Mouse (Mus musculus) lung, postnatal 4 days (tissue): ENCODE measurements around the gene Bcar3.

Source experiments
- DNase-seq, 2 experiments: peaks; one replicate each; pipeline ENCODE4 v3.0.0; 2021

Gene Bcar3

GRCm38 (mm10) chr3:122292300-122293222, 1.4 kb upstream of the Bcar3 start:
- DNase-seq: peak; percentile 93 to 97

DNA sequence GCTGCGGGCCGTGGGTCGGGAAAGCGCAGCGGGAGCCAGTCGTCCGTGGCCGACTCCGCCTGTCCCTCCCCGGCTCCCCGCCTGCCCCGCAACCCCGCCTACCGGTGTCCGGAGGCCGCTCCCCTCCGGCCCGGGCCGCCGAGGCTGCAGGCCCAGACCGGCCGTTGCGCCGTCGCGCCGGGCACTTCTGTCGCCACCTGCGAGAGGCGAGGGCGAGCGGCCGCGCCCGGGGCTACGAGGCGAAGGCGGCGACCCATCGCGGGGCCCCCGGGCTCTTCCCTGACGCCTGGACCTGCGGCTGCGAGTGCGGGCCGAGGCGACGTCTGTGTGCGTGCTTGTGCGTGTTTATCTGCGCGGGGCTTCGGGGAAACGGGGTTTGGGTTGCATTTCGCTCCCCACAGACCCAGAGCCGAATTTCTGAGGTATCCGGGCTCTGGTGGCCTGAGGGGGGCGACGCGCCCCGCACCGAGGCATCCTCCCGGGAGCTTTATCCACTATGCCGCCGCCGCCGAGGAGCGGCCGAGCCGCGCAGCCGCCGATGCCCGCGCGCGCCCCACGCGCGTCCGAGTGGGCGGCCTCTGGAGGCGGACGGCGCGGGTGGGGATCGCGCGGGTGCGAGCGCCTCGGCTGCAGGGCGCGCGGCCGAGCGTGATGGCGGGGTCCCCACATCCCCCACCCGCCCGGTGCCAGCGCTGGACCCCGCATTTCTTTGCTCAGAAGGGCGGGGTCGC, 548 bp upstream of the Bcar3 start:
- DNase-seq: peak in 1 of 2 experiments; percentile 92

GRCm38 (mm10) chr3:122295511-122295910, 1.6 kb downstream of the Bcar3 start:
- DNase-seq: peak; percentile 52 to 71

GRCm38 (mm10) chr3:122296979-122297378, 3.0 kb downstream of the Bcar3 start:
- no peak for DNase-seq

DNA sequence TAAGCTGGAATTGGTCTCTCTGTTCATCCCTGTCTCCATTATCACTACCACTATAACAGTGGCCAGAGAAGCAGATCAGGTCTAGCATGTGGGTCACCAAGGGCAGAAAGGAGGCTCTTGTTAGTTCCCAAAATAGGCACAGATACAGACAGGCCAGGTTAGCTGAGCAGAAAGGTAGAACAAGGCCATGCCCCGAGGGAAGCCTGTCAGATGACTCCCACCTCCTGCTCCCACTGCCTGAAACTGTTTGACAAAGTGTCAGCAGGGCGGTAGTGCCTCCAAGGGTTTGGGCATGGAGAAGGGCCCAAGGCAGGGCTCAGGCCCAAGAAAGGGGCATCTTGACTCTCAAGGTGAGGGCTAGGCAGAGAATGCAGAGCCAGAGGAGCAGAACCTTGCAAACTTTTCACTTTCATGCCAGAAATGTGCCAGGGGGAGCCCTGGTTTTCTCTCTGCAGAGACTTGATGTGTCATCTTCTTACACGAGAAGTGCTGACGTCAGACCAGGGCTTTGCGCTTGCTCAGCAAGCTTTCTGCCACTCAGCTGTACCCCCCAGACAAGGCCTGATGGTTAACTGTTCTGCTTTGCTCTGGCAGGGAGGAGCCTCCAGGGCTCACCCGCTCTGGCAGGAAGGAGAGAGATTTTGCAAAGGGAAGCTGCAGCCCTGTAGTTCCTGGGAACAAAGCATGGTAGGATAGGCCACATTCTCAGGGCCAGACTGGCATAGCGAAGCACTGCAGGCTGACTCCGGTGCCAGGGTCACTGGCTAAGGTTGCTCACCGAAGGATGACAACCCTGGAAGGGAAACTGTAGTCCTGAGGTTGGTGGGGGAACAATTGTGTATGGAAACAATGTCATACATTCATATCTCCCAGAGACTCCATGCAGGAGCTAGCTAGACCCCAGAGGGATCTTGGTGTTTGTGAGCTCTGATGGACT, 7.3 kb downstream of the Bcar3 start:
- peak; percentile 13 to 35 for DNase-seq

DNA sequence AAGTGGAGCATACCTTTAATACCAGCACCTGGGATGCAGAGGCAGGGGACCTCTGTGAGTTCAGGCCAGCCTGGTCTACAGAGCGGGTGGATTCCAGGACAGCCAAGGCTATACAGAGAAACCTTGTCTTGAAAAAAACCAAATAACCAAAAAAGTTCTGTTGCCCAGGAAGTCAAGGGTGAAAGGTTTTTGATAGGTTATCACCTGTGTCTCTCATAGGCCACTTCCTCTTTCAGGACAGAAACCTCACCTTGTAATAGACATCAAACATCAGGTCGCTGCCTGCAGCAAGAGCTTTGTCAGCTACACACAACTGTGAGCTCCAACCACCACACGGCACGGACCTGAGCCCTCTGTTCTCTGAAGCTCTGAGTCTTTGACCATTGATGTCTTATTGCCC, 10.6 kb downstream of the Bcar3 start:
- DNase-seq: no peak

DNA sequence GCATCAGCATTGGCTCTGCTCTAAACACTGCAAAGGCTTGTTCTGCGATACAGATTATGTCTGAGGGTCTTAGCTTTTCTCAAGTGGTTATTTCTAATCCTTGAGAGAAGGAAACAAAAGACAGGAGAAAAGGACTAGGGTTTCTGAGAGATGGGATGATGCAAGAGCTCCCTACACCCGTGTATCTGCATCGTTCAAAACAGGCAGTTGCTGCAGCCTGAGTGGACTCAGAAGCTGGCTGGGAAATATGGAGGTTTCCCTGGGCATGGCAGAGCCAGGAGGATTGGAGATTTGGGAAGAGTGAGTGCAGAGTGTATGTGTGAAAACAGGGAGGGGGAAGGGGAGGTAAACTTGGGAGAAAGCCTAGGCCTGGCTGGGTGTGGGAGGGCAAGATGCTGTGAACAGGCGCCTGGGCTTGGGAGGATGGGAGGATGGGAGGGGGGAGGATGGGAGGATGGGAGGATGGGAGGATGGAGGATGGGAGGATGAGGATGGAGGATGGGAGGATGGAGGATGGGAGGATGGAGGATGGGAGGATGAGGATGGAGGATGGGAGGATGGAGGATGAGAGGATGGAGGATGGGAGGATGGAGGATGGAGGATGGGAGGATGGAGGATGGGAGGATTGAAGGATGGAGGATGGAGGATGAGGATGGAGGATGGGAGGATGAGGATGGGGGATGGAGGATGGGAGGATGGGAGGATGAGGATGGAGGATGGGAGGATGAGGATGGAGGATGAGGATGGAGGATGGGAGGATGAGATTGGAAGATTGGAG, 14.1 kb downstream of the Bcar3 start:
- no peak for DNase-seq

- no peak for DNase-seq
These were observed 15.0 kb downstream of the Bcar3 start for GRCm38 (mm10) chr3:122308981-122309380.

- DNase-seq: peak; percentile 70 to 87
These were observed 18.1 kb downstream of the Bcar3 start for GRCm38 (mm10) chr3:122312078-122312477.

- no peak for DNase-seq
These were observed 19.1 kb downstream of the Bcar3 start for GRCm38 (mm10) chr3:122312936-122313629.

GRCm38 (mm10) chr3:122313936-122314335, 20.0 kb downstream of the Bcar3 start:
- DNase-seq: no peak

DNA sequence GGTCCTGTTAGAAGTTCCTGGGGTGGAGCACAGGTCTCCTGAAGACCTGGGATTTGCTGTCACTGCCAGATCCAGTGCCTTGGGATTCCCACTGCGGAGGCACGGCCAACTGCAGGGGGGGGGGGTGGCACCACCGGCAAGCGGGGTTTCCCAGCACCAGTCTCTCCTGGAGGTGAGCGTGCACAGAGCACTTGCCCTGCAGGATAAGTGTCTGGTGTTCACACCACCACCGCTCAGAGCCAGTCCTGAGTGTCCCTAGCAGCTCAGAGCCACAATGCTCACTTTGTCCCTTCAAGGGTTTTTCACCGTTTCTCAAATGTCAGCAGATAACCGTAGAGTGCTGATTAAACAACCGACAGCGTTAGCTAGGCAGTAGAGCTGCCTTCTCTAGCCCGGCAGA, 22.7 kb downstream of the Bcar3 start:
- DNase-seq: peak in 1 of 2 experiments; percentile 44

GRCm38 (mm10) chr3:122317339-122317738, 23.4 kb downstream of the Bcar3 start:
- no peak for DNase-seq

- DNase-seq: no peak
These were observed 28.3 kb downstream of the Bcar3 start for GRCm38 (mm10) chr3:122322226-122322625.

GRCm38 (mm10) chr3:122323841-122324240, 29.9 kb downstream of the Bcar3 start:
- no peak for DNase-seq

DNA sequence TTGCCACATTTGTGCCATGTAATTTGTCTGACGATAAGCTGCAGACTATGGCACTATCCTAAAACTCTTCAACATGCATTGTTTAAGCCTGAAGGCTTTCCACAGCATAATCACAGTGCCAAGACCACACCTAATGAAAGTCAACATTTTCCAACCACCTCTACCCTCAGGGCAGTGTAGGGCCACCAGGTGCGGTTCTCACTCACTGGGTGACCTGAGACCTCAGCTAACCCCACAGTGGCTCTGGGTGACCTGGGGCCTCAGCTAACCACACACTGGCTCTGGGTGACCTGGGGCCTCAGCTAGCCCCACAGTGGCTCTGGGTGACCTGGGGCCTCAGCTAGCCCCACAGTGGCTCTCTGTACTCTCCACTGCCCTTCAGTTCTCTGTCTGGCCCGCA, 30.6 kb downstream of the Bcar3 start:
- no peak for DNase-seq

DNA sequence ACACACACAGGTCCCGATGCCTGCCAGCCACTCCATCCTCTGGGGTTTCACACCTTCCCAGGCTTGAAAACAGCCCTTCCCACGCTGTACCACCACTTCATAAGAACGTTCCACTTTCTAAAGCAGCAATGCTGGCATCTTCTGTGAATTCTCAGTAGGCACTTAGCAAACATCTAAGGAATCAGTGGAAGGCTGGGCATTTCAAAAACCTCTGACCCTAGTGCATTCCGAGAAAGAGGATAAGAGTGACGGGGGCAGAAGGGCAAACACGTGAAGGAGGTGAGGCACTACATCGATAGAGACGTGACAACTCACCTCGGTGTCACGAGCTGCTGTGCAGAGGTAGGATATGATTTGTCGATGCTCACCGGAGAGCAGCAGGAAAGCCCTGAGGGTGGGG, 36.5 kb downstream of the Bcar3 start:
- no peak for DNase-seq

DNA sequence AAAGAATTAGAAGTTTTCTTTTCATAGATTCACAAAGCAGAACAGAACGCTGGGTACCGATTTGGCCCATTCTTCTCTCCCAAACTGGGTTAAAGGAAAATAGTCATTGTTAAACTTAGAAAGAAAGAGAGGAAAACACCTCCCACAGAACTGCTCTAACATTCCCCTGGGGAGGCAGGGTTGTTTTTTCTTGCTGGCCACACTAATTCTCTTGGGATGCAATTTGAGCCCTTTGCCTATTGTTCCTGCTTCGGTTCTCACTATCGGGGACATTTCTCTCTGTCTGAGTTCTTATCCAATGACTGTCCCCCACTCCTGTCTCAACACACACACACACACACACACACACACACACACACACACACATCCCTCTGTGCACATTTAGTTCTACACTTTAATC, 39.6 kb downstream of the Bcar3 start:
- DNase-seq: no peak

DNA sequence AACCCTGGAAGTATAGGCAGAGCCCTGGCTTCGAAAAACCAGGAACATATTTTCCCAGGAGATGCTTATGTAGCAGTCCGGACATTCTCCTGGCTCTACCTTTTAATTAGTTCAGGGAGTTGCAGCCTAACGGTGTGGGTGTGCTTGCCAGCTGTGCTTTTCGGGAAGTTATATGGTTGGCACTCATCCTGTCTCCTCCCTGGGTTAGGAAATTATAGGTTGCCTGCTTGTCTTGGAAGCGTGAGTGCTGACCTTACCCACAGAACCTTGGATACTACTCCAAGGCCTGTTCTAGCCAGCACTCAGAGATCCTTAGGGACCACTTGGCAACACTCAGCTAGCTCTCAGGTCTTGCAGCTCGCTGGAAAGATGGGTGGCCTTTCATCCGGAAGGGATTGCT, 40.0 kb downstream of the Bcar3 start:
- peak; percentile 22 to 34 for DNase-seq

DNA sequence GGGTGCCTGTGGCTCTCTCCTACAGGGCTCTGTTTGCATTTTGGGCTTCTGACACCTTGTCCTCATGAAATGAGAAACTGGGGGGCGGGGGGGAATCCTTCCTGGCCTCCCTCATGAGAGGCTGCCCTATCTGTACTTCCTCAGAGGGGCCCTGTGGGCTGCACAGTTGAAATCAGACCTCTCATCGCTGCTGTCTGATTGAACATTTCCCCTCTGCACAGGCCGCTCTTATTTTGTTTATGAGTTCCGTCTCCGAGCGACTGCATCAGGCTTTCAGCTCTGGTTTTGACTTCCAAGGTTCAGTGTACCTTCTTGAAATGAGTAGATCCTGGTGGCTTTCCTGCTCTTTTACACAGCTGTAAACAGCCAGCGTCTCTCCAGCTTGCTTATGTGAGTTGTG, 40.4 kb downstream of the Bcar3 start:
- no peak for DNase-seq

GRCm38 (mm10) chr3:122336030-122336429, 42.1 kb downstream of the Bcar3 start:
- no peak for DNase-seq
